Mouse (Mus musculus) heart, embryonic 14.5 days (tissue): ENCODE data around the gene Cdkn1a. TPM values are rescaled to one million over a fixed set of nuclear protein-coding genes. Genes with fewer than 3 reads are reported as not detected.
"Not testable (repeated sequence)": the region's sequence is repeated elsewhere in the genome, so short reads cannot be mapped to it uniquely, and the experiment has no call there.

Experiments
- ATAC-seq: fragments of 200-750 bp; cut with Nextera tagmentation; 2 replicates; pipeline ENCODE4 v1.8.0; 2017; ENCODE audit warnings: low read depth, moderate TSS enrichment; ENCODE audit not compliant: insufficient number of reproducible peaks, insufficient read depth, low FRiP score
- H3K27ac ChIP-seq, 2 experiments: fragments of 200-500 bp in 1 of 2; fragments of 300-500 bp in 1 of 2; sonication (generic) in 1 of 2; replicated peaks in 1 of 2; 2 replicates each; pipeline ENCODE4 v1.5.1; 2012 to 2014; ENCODE audit warnings: low read depth in 2 of 2, low read length in 2 of 2, control low read depth in 1 of 2, mild to moderate bottlenecking in 1 of 2, mixed read lengths in 1 of 2; ENCODE audit not compliant: control insufficient read depth in 1 of 2, insufficient read depth in 1 of 2
- H3K27me3 ChIP-seq: fragments of 300-500 bp; sonication (generic); 2 replicates; pipeline ENCODE4 v1.6.1; 2014; ENCODE audit warnings: mild to moderate bottlenecking, low read length, control low read depth; ENCODE audit not compliant: control insufficient read depth, insufficient read depth
- H3K36me3 ChIP-seq: fragments of 300-500 bp; sonication (generic); 2 replicates; pipeline ENCODE4 v1.6.1; 2014; ENCODE audit warnings: mild to moderate bottlenecking, control low read depth, low read length, mixed read lengths; ENCODE audit not compliant: control insufficient read depth, insufficient read depth
- H3K4me1 ChIP-seq, 2 experiments: fragments of 200-500 bp in 1 of 2; fragments of 300-500 bp in 1 of 2; sonication (generic) in 1 of 2; 2 replicates each; pipeline ENCODE4 v1.6.1; 2012 to 2014; ENCODE audit warnings: low read length in 2 of 2, control low read depth in 1 of 2, mixed read lengths in 1 of 2; ENCODE audit not compliant: control insufficient read depth in 2 of 2, insufficient read depth in 2 of 2
- H3K4me2 ChIP-seq: fragments of 300-500 bp; sonication (generic); 2 replicates; pipeline ENCODE4 v1.6.1; 2014; ENCODE audit warnings: mild to moderate bottlenecking, low read length
- H3K4me3 ChIP-seq, 2 experiments: fragments of 200-500 bp in 1 of 2; fragments of 300-500 bp in 1 of 2; sonication (generic) in 1 of 2; 2 replicates each; pipeline ENCODE4 v1.5.1; 2012 to 2014; ENCODE audit warnings: low read length in 2 of 2, mild to moderate bottlenecking in 2 of 2, control low read depth in 1 of 2, low read depth in 1 of 2, moderate library complexity in 1 of 2; ENCODE audit not compliant: control insufficient read depth in 1 of 2, insufficient read depth in 1 of 2
- H3K9ac ChIP-seq: fragments of 300-500 bp; sonication (generic); 2 replicates; pipeline ENCODE4 v1.6.1; 2014; ENCODE audit warnings: mild to moderate bottlenecking, low read length
- H3K9me3 ChIP-seq: fragments of 300-500 bp; sonication (generic); 2 replicates; pipeline ENCODE4 v1.6.1; 2016; ENCODE audit warnings: low read length, control low read depth; ENCODE audit not compliant: control insufficient read depth
- WGBS: fragments of 180-500 bp; shearing (Covaris S2); extraction: QIAGEN DNeasy Blood & Tissue Kit; methylation state at CpG from one replicate; pipeline ENCODE4 v1.1.7; 2014; 5-methylcytosine and 5-hydroxymethylcytosine counted together
- polyA plus RNA-seq: library from polyadenylated mRNA; unstranded; fragments of >200 nt; fragmentation: Nextera tagmentation; extraction: Ambion mirVana; gene quantifications from 2 replicates; pipeline ENCODE4 v1.2.1, GENCODE M21; 2014

Gene Cdkn1a
- 51.7 and 57.7 TPM in 2 replicates for polyA plus RNA-seq

DNA sequence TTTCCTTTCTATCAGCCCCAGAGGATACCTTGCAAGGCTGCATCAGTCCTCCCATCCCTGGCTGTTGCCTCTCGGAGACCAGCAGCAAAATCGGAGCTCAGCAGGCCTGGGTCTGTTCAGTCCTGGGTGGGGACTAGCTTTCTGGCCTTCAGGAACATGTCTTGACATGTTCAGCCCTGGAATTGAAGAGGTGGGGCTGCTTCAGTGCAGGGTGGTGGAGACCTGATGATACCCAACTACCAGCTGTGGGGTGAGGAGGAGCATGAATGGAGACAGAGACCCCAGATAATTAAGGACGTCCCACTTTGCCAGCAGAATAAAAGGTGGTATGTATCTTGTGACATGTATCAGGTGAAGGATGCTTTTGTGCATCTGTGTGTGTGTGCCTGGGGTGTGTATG lies at the start of gene Cdkn1a:
Cdkn1a (plus strand) TSS at position 201 of the 400 bp plus-strand sequence.
- Histone ChIP-seq H3K27me3 (no peaks in the 10 kb centered on the region; the same call in 1 of the 2 replicates), H3K27ac (no peak within 1 kb of the TSS), H3K4me1 (peaks cover 6 to 12% of the 10 kb centered on the region in 2 experiments; a peak in 3 of 4 replicates), H3K9me3 (no peaks in the 10 kb centered on the region), H3K4me3 (no peak within 1 kb of the TSS), H3K36me3 (no peaks in the 10 kb centered on the region), H3K9ac (no peak within 1 kb of the TSS), H3K4me2 (no peak within 1 kb of the TSS)
- 78% methylated on average over 3 of the region's 3 CpGs for WGBS
- no peak for ATAC-seq

DNA sequence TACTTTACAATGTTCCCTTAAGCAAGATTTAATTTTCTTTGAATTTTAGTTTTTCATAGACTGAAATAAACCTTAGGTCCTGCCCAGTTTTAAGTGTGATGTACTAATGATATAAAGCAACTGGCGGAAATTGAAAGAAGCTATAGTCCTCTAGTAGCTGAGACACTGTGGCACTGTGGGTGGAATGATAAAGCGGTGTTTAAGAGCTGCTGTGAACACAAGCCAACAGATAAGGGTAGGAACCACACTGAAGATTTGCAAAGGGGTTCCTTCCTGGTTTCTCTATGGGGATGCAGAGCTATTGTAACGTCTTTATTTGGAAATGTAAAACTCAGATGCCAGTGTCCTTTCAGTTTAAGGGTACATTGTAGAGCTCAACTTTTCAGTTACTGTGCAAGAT lies 49.1 kb upstream of the Cdkn1a start:
- ATAC-seq, H3K27me3 ChIP-seq, H3K9me3 ChIP-seq, H3K9ac ChIP-seq, H3K4me3 ChIP-seq, H3K27ac ChIP-seq, H3K4me2 ChIP-seq: not testable (repeated sequence)
- peaks cover 5 to 16% of the 10 kb centered on the region in 2 experiments; a peak in 3 of 4 replicates for H3K4me1 ChIP-seq
- 47% methylated on average over 3 of the region's 3 CpGs for WGBS
- peaks cover 95% of the 10 kb centered on the region for H3K36me3 ChIP-seq

DNA sequence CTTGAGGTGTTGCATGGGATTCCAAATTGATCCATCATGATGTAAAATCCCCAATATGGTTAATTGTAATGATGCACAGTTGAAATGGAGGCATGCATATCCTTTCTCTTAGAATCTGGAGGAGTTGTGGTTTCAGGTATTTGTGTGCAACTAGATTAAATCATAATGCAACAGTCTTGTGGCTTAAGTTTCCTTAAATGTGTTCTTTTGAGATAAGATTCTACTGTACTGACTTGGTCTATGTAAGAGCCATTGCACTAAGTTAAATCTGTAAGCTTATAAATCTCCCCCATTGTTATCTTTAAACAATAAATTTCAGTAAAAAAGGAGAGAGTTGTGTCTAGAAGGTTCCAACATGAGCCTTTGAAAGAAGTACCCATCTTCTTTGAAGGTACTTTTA lies 48.2 kb upstream of the Cdkn1a start:
- no peak overlapping the region for H3K4me2 ChIP-seq
- no peak overlapping the region for H3K4me3 ChIP-seq
- ATAC-seq, result no peak
- H3K9me3 ChIP-seq, result no peaks in the 10 kb centered on the region
- peaks cover 95% of the 10 kb centered on the region for H3K36me3 ChIP-seq
- H3K4me1 ChIP-seq, result peaks cover 5 to 13% of the 10 kb centered on the region in 2 experiments; a peak in 3 of 4 replicates
- H3K27me3 ChIP-seq, result no peaks in the 10 kb centered on the region
- no peak overlapping the region for H3K27ac ChIP-seq
- H3K9ac ChIP-seq, result no peak overlapping the region

DNA sequence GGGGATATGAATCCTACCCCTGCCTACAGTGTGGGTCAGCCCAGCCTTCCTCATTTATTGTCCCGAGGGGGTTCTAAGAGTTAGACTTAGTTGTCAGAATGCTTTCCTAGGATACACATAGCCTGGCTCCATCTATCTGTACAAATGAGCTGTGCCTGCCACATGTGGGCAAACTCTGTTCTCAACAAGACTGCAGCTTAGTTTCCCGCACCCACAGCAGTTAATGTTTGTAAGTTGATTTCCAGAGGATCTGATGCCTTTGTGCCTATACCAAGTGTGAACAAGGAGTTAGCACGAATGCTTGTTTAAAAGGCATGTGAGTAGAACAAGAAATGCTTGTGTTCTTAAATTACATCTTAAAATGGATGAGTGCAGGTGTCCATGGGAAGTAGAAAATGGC lies 47.2 kb upstream of the Cdkn1a start:
- H3K4me3 ChIP-seq, result no peak overlapping the region
- peaks cover 92% of the 10 kb centered on the region for H3K36me3 ChIP-seq
- no peaks in the 10 kb centered on the region for H3K27me3 ChIP-seq
- no peak overlapping the region for H3K9ac ChIP-seq
- no peak for ATAC-seq
- H3K9me3 ChIP-seq, result no peaks in the 10 kb centered on the region
- H3K27ac ChIP-seq, result no peak overlapping the region
- H3K4me2 ChIP-seq, result no peak overlapping the region
- 85% methylated on average over 3 of the region's 3 CpGs for WGBS
- H3K4me1 ChIP-seq, result peaks cover 5 to 11% of the 10 kb centered on the region in 2 experiments; a peak in 3 of 4 replicates

DNA sequence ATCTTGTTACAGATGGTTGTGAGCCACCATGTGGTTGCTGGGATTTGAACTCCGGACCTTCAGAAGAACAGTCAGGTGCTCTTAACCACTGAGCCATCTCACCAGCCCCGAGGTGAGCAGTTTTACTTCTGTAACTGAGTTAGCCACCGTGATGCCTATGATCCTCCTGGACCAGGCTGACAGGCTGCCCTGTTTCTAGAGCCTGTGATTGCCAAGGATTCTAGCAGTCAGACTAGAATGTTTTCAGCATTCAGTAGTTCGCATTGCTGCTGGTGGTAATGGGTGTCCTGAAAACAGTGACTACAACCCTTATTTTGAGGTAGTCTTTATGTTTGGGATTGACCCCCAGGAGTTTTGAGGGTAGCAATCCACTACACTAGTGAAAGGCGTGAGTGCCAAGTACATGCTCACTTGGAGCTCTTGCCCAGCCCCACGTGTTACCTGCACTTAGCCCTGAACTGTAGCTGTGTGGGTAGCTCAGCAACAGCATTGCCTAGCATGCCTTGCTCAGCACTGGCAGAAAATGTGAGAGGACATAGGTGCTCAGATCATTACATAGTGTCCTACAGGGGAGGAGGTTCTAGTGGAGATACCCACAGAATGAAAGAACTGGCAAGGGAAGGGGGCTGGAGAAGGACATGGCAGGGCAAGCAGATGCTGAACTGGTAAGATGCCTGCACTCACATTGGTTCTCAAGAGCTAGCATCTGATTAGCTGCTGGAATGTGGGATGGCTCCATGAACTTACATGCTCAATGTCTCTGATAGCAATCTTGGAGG lies 46.4 kb upstream of the Cdkn1a start:
- H3K36me3 ChIP-seq, result peaks cover 84% of the 10 kb centered on the region
- WGBS, result 79% methylated on average over 6 of the region's 6 CpGs
- no peak overlapping the region for H3K9ac ChIP-seq
- no peaks in the 10 kb centered on the region for H3K27me3 ChIP-seq
- no peak overlapping the region for H3K4me2 ChIP-seq
- peaks cover 5 to 11% of the 10 kb centered on the region in 2 experiments; a peak in 3 of 4 replicates for H3K4me1 ChIP-seq
- H3K4me3 ChIP-seq, result no peak overlapping the region
- H3K9me3 ChIP-seq, result no peaks in the 10 kb centered on the region
- ATAC-seq, result no peak
- H3K27ac ChIP-seq, result no peak overlapping the region

DNA sequence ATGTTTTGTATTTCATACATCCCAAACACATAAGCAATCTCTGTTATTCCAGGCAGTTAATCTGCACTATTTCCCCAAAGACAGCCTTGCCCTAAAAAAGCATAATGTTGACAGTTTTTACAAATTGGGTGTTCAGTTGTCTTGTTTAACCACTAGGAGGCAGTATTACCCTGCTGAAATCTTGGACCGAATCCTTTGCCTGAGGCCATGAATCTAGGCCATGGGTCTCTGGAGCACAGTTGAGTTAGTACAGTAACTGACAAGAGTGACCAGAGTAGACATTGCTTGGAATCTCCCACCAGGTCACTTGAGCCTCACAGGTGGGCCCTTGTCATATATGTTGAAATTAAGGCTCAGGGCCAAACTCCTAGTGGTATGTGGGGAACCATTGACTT lies 45.9 kb upstream of the Cdkn1a start:
- no peak for ATAC-seq

DNA sequence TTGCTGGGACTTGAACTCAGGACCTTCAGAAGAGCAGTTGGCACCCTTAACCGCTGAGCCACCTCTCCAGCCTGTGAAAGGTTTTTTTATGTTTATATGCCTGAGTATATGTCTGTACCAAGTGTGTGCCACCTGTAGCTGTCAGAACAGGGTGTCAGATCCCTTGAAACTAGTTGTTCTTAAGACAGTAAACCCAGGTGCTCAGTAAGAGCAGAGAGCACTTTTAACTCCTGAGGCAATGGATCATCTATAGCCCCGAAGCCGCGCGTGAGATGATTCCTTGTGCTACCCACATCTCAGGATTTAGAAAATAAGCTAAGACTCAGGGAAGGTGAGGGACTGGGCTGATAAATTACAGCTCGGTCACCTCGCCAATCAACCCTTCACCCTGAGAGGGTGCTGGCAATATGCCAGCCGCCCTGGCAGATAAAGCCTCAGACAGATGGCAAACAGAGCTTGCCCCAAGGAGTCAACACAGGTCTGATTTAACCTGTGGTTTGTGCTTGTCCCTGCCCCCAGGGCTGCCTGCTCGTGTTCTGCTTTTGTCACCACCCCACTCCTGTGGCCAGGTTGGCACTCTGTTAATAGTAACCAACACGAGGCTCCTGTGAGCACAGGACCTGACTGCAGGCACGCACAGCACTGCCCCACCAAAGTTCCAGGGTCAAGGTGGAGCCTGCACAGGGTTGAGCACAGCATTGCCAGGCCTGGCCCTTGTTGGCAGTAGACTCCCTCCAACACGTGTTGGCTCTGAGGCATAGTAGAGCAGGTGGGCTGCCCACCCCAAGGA lies 44.8 kb upstream of the Cdkn1a start:
- Histone ChIP-seq H3K36me3 (peaks cover 68% of the 10 kb centered on the region), H3K4me1 (peaks cover 12 to 23% of the 10 kb centered on the region in 2 experiments), H3K27ac (peak overlapping the region; percentile 52 to 72), H3K4me2 (no peak overlapping the region), H3K9me3 (no peaks in the 10 kb centered on the region), H3K9ac (no peak overlapping the region), H3K4me3 (no peak overlapping the region), H3K27me3 (no peaks in the 10 kb centered on the region)
- peak; percentile 16 for ATAC-seq
- 49% methylated on average over 12 of the region's 12 CpGs for WGBS

More for the DNA sequence above, 45.9 kb upstream of the Cdkn1a start:
- Histone ChIP-seq H3K4me2 (no peak overlapping the region), H3K27ac (0 out of 4 replicates have a peak overlapping the region, but pooled peaks of 1 of the 2 experiments have one; percentile 16), H3K9me3 (no peaks in the 10 kb centered on the region), H3K4me3 (no peak overlapping the region), H3K27me3 (no peaks in the 10 kb centered on the region), H3K4me1 (peaks cover 5 to 13% of the 10 kb centered on the region in 2 experiments; a peak in 3 of 4 replicates), H3K9ac (no peak overlapping the region), H3K36me3 (peaks cover 78% of the 10 kb centered on the region)
- WGBS, result 67% methylated on average over 1 of the region's 1 CpGs
